Mouse (Mus musculus) erythroblast, embryonic 14.5 days (primary cell): Measurements from ENCODE around the gene Reg3a.

Source experiments
- GATA1 ChIP-seq: IDR thresholded peaks from 2 replicates; pipeline ENCODE4 v1.6.1; 2012; ENCODE audit warnings: low read length, inconsistent platforms, mixed read lengths
- TAL1 ChIP-seq: IDR thresholded peaks from 3 replicates; pipeline ENCODE4 v1.6.1; 2012; ENCODE audit warnings: low read length, inconsistent platforms, mixed read lengths

- TF ChIP-seq GATA1, result no peak
- TF ChIP-seq TAL1, result no peak
Observed at GRCm38 (mm10) chr6:78370357-78370756, 10.2 kb upstream of the Reg3a start, which contains the start of gene Reg3b.
